Mouse (Mus musculus) heart, embryonic 13.5 days (tissue): ENCODE measurements around the gene Clk2. TPM values are rescaled to one million over a fixed set of nuclear protein-coding genes. Genes with fewer than 3 reads are reported as not detected.

Source experiments
- ATAC-seq: fragments of 200-750 bp; cut with Nextera tagmentation; 2 replicates; pipeline ENCODE4 v1.8.0; 2017; ENCODE audit warnings: moderate TSS enrichment; ENCODE audit not compliant: insufficient number of reproducible peaks, low FRiP score, low TSS enrichment; ENCODE audit errors: extremely low read depth
- H3K27ac ChIP-seq: fragments of 300-500 bp; sonication (generic); replicated peaks from 2 replicates; pipeline ENCODE4 v1.5.1; 2015; ENCODE audit warnings: moderate library complexity, mild to moderate bottlenecking, inconsistent platforms
- H3K27me3 ChIP-seq: fragments of 300-500 bp; sonication (generic); replicated peaks from 2 replicates; pipeline ENCODE4 v1.6.1; 2015; ENCODE audit warnings: mild to moderate bottlenecking, inconsistent platforms
- H3K36me3 ChIP-seq: fragments of 300-500 bp; sonication (generic); 2 replicates; pipeline ENCODE4 v1.6.1; 2015; ENCODE audit warnings: mild to moderate bottlenecking, inconsistent platforms
- H3K4me1 ChIP-seq: fragments of 300-500 bp; sonication (generic); 2 replicates; pipeline ENCODE4 v1.6.1; 2015; ENCODE audit warnings: inconsistent platforms
- H3K4me2 ChIP-seq: fragments of 300-500 bp; sonication (generic); 2 replicates; pipeline ENCODE4 v1.6.1; 2015; ENCODE audit warnings: inconsistent platforms, mild to moderate bottlenecking, moderate library complexity
- H3K4me3 ChIP-seq: fragments of 300-500 bp; sonication (generic); 2 replicates; pipeline ENCODE4 v1.5.1; 2015; ENCODE audit warnings: moderate library complexity, mild to moderate bottlenecking, inconsistent platforms
- H3K9ac ChIP-seq: fragments of 300-500 bp; sonication (generic); 2 replicates; pipeline ENCODE4 v1.6.1; 2015; ENCODE audit warnings: inconsistent platforms, mild to moderate bottlenecking, moderate library complexity
- H3K9me3 ChIP-seq: fragments of 300-500 bp; sonication (generic); 2 replicates; pipeline ENCODE4 v1.6.1; 2016; ENCODE audit warnings: inconsistent platforms
- WGBS: fragments of 180-500 bp; shearing (Covaris S2); methylation state at CpG from one replicate; pipeline ENCODE4 v1.1.7; 2015; ENCODE audit warnings: mixed read lengths; 5-methylcytosine and 5-hydroxymethylcytosine counted together
- polyA plus RNA-seq: library from polyadenylated mRNA; unstranded; fragments of >200 nt; fragmentation: Nextera tagmentation; extraction: Ambion mirVana; gene quantifications from 2 replicates; pipeline ENCODE4 v1.2.1, GENCODE M21; 2015

Clk2 gene
- polyA plus RNA-seq = 16.9 and 17.4 TPM in 2 replicates

DNA sequence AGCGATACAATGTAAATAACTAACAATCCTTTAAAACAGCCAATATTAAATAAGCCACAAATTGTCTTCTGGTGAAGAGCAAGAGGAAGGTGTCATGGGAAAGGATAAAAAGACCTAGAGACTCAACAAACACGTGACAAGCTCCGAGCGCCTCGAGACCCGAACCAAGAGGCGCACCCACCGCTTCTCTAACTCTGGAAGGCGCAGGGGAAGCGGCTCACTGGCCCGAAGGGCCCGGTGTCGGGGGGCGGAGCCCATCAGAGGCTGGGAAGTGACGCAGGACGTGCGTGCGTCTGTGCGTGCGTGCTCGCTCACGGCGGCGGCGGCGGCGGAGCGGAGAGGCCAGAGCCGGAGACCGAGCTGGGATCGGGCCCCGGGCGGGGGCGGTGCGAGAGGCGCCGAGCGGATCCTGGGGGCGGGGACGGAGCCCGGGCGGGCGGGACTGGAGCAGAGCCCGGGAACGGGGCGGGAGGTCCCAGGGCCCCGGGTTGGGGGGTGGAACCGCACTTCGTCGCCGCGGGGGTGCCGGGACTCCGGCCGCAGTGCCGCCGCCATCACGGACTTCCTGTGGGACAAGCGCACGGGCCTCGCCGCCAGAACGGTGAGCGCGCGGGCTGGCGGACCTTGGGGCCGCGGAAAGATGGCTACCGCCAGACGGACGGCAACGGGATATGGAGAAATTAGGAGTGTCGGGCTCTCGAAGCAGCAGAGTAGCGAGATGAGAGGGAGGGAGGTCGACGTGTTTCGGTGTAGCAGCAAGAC, at the start of gene Clk2:
Gene Clk2, plus strand, starts transcription at position 290 of the 762 bp plus-strand sequence.
- peaks cover 32% of the 10 kb centered on the region for H3K36me3 ChIP-seq
- peak within 1 kb of the TSS; percentile 99 for H3K9ac ChIP-seq
- H3K27me3 ChIP-seq = peaks cover 3% of the 10 kb centered on the region
- ATAC-seq = peak; percentile 93
- peak within 1 kb of the TSS; percentile 90 for H3K4me3 ChIP-seq
- peak within 1 kb of the TSS; percentile 92 for H3K4me2 ChIP-seq
- peaks cover 31% of the 10 kb centered on the region for H3K4me1 ChIP-seq
- under 1% methylated on average over 77 of the region's 79 CpGs for WGBS
- peak within 1 kb of the TSS; percentile 97 for H3K27ac ChIP-seq
- H3K9me3 ChIP-seq = no peaks in the 10 kb centered on the region

DNA sequence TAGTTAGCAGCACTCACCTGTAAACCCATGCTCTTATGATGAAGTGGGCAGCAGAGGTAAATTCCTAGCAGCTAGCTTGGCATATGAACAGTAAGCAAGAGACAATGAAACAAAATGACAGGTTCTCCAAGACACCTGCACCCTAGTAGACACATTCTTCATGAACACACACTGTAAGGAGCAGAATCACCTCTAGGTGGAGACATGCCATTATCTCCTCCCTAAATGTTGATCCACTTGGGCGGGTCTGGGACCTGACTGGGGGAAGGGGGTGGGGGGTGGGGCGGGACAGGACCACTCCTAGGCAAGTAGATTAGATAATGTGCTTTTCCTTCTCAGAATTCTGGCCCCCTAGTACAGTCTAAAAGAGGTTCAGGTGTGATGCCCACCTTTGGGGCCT, 49.1 kb upstream of the Clk2 start:
- 0 out of 2 replicates have a peak, but pooled peaks have one; percentile 5 for ATAC-seq
- 0% methylated on average over 2 of the region's 2 CpGs for WGBS

DNA sequence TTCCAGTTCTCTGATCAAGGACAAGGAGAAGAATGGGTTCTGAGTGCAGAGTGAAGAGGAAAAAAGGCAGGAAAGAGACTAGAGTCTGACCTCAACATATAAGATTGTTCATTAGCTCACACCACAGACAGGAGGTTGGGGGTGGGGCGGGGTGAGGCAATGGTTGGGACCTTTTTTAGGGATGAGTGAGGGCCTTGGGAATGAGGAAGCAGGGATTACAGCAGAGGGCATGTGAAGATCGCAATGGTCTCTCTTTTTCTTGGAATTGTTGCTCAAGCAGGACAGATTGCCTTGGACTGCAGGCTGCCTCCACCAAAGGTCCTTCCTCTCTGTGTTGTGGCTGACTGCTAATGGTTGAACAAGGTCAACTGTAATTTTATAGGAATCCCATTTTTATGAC, 41.3 kb upstream of the Clk2 start:
- Histone ChIP-seq H3K9me3 (no peaks in the 10 kb centered on the region), H3K4me2 (no peak overlapping the region), H3K4me1 (peaks cover 16% of the 10 kb centered on the region), H3K27me3 (no peaks in the 10 kb centered on the region), H3K27ac (no peak overlapping the region), H3K36me3 (no peaks in the 10 kb centered on the region), H3K9ac (no peak overlapping the region), H3K4me3 (no peak overlapping the region)
- ATAC-seq = no peak
- 59% methylated on average over 2 of the region's 2 CpGs for WGBS

More for the DNA sequence above, 49.1 kb upstream of the Clk2 start:
- Histone ChIP-seq H3K4me2 (no peak overlapping the region), H3K27ac (no peak overlapping the region), H3K27me3 (no peaks in the 10 kb centered on the region), H3K4me3 (no peak overlapping the region), H3K9me3 (no peaks in the 10 kb centered on the region), H3K4me1 (no peaks in the 10 kb centered on the region), H3K36me3 (no peaks in the 10 kb centered on the region), H3K9ac (no peak overlapping the region)

GRCm38 (mm10) chr3:89124241-89124640, 40.4 kb upstream of the Clk2 start:
- WGBS = 53% methylated on average over 3 of the region's 3 CpGs
- no peak for ATAC-seq
- no peaks in the 10 kb centered on the region for H3K9me3 ChIP-seq

DNA sequence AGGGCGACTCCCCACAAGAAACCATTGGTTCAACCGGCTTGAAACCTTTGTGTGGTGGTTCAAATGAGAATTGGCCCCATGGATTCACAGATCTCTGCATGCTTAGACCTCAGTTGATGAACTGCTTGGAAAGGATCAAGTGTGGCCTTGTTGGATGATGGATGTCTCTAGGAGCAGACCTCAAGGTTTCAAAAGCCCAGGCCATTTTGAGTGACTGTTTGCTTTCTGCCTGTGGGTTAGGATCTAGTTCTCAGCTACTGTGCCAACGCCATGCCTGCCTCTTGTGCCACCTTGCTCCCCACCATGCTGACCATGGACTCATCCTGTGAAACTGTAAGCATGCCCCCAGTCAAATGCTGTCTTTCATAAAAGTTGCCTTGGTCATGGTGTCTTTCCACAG, 38.6 kb upstream of the Clk2 start:
- Histone ChIP-seq H3K4me1 (peaks cover 16% of the 10 kb centered on the region), H3K9me3 (no peaks in the 10 kb centered on the region), H3K9ac (no peak overlapping the region), H3K27me3 (no peaks in the 10 kb centered on the region), H3K4me2 (no peak overlapping the region), H3K36me3 (no peaks in the 10 kb centered on the region), H3K27ac (no peak overlapping the region), H3K4me3 (no peak overlapping the region)
- no peak for ATAC-seq
- WGBS = 82% methylated on average over 3 of the region's 3 CpGs

More at GRCm38 (mm10) chr3:89124241-89124640, 40.4 kb upstream of the Clk2 start:
- H3K9ac ChIP-seq = no peak overlapping the region
- no peaks in the 10 kb centered on the region for H3K36me3 ChIP-seq
- H3K27me3 ChIP-seq = no peaks in the 10 kb centered on the region
- H3K27ac ChIP-seq = peak overlapping the region; percentile 52; the same call in 1 of the 2 replicates
- H3K4me3 ChIP-seq = no peak overlapping the region
- H3K4me2 ChIP-seq = no peak overlapping the region
- peaks cover 16% of the 10 kb centered on the region for H3K4me1 ChIP-seq

GRCm38 (mm10) chr3:89129908-89130307, 34.7 kb upstream of the Clk2 start:
- H3K36me3 ChIP-seq = no peaks in the 10 kb centered on the region
- peaks cover 21% of the 10 kb centered on the region for H3K4me1 ChIP-seq
- no peaks in the 10 kb centered on the region for H3K9me3 ChIP-seq
- peaks cover 17% of the 10 kb centered on the region for H3K27me3 ChIP-seq
- H3K9ac ChIP-seq = no peak overlapping the region
- no peak for ATAC-seq
- H3K27ac ChIP-seq = no peak overlapping the region
- no peak overlapping the region for H3K4me2 ChIP-seq
- H3K4me3 ChIP-seq = no peak overlapping the region
- 83% methylated on average over 3 of the region's 3 CpGs for WGBS

- WGBS = 41% methylated on average over 4 of the region's 4 CpGs
- peaks cover 33% of the 10 kb centered on the region for H3K27me3 ChIP-seq
- no peaks in the 10 kb centered on the region for H3K9me3 ChIP-seq
- ATAC-seq = no peak
- peaks cover 21% of the 10 kb centered on the region for H3K4me1 ChIP-seq
- no peak overlapping the region for H3K9ac ChIP-seq
- H3K4me2 ChIP-seq = peak overlapping the region; percentile 79
- H3K36me3 ChIP-seq = no peaks in the 10 kb centered on the region
- peak overlapping the region; percentile 48 for H3K4me3 ChIP-seq
- no peak overlapping the region for H3K27ac ChIP-seq
These were observed 32.8 kb upstream of the Clk2 start for GRCm38 (mm10) chr3:89131816-89132215.

DNA sequence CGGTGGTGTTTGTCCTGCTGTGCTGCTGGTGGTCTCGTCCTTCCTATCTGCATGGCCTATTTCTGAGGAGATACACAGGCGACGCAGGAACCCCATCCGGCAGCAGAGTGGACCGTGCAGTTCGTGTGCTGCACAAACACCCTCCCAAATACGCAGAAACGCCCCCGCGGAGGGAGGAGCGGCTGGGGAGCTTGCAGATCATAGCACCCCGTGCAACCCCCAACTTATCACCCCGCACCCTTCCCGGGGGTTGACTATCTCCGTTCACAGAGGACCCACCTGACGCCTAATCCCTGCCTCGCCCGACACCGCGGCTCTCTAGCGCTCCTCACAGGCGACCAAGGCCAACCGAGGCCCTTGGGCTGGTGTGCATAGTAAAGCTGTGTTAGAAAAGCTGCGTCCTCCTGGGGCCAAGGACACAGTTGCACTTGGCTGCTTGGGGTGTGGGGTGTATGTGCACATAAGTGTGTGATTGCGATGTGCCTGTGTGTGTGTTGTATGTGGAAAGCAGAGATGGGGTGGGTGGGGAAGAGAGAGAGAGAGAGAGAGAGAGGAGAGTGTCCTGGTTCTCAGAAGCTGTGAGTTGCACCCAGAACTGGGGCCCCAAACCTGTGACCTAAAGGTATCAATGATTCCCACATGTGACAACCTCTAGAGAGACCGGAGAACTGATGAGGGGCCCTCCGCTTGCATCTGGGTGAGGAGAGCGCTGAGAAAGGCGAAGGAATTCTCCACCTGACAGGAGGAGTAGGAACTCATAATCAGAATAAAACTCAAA, 32.1 kb upstream of the Clk2 start:
- H3K9me3 ChIP-seq = no peaks in the 10 kb centered on the region
- H3K4me2 ChIP-seq = peak overlapping the region; percentile 79
- no peaks in the 10 kb centered on the region for H3K36me3 ChIP-seq
- H3K4me3 ChIP-seq = peak overlapping the region; percentile 48
- ATAC-seq = peak; percentile 31; the same call in 1 of the 2 replicates
- H3K4me1 ChIP-seq = peaks cover 21% of the 10 kb centered on the region
- peaks cover 38% of the 10 kb centered on the region for H3K27me3 ChIP-seq
- H3K9ac ChIP-seq = peak overlapping the region; percentile 75
- no peak overlapping the region for H3K27ac ChIP-seq
- WGBS = 12% methylated on average over 30 of the region's 30 CpGs

DNA sequence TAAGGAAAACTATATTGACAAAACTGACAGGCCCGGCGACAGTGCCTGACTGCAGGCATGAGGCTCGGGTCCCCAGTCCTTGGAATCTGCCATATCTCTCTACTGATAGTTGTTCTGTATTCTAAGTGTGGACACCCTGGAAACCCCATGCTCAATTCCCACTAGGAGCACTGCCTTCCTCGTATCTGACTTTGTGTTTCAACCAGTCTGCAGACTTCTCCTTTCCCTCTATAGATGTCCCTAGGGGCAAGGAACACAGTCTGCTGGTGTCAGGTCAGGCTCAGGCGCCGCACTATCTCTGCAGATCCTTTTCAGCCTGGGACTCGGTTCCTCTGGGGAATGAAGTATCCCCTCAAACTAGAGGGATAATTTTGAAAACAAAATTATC, 31.5 kb upstream of the Clk2 start:
- no peak for ATAC-seq
- 47% methylated on average over 7 of the region's 7 CpGs for WGBS
- H3K4me3 ChIP-seq = no peak overlapping the region
- no peaks in the 10 kb centered on the region for H3K9me3 ChIP-seq
- H3K27ac ChIP-seq = no peak overlapping the region
- H3K4me1 ChIP-seq = peaks cover 21% of the 10 kb centered on the region
- peaks cover 38% of the 10 kb centered on the region for H3K27me3 ChIP-seq
- no peaks in the 10 kb centered on the region for H3K36me3 ChIP-seq
- H3K4me2 ChIP-seq = peak overlapping the region; percentile 79; the same call in 1 of the 2 replicates
- H3K9ac ChIP-seq = no peak overlapping the region

DNA sequence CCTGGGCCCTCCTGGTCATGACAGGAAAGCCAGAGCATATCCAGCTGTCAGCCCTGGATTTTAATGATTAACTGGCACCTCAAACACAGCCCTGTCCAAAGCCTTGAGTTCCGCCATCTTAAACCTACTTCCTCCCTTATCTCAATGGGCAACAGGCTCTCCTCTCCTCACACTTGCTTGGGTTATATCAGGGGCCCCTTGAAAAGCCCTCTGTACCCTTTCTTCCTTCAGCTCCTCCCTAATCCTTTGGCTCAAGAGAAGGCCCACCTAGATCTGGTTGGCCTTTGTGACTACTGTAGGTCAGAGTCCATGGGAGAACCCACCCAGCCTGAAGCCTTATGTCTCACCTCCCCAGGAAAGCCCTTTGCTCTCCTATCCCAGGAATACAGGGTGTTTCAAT, 30.8 kb upstream of the Clk2 start:
- H3K27me3 ChIP-seq = peaks cover 38% of the 10 kb centered on the region
- ATAC-seq = no peak
- no peaks in the 10 kb centered on the region for H3K9me3 ChIP-seq
- H3K36me3 ChIP-seq = no peaks in the 10 kb centered on the region
- 57% methylated on average over 1 of the region's 1 CpGs for WGBS
- no peak overlapping the region for H3K4me2 ChIP-seq
- H3K27ac ChIP-seq = no peak overlapping the region
- H3K4me3 ChIP-seq = no peak overlapping the region
- no peak overlapping the region for H3K9ac ChIP-seq
- H3K4me1 ChIP-seq = peaks cover 21% of the 10 kb centered on the region

DNA sequence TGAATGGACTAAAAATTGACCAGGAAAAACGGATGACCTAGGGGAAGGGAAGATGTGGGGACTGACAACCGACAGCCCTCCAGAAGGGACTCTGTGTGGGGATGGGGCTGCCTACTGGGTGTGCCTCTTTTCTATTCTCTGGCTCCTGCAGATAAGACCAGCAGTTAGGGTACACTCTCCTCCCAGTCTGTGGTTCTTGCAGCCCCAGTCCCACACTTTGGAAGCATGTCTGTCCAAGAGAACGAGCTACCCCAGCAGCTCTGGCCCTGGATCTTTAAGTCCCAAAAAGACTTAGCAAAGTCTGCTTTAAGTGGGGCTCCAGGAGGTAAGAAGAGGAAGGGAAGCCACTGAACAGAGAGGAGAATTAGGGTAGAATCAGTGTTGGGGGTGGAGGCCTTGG, 28.6 kb upstream of the Clk2 start, which contains the start of gene Pklr:
Gene Pklr, plus strand, starts transcription at position 185 of the 400 bp plus-strand sequence.
- Histone ChIP-seq H3K27me3 (peaks cover 41% of the 10 kb centered on the region), H3K4me1 (peaks cover 21% of the 10 kb centered on the region), H3K4me2 (peak within 1 kb of the TSS; percentile 39), H3K36me3 (no peaks in the 10 kb centered on the region), H3K9me3 (no peaks in the 10 kb centered on the region), H3K4me3 (peak within 1 kb of the TSS; percentile 26; the same call in 1 of the 2 replicates), H3K9ac (no peak within 1 kb of the TSS), H3K27ac (no peak within 1 kb of the TSS)
- WGBS = 53% methylated on average over 3 of the region's 3 CpGs
- ATAC-seq = no peak
